Mouse (Mus musculus) lung, adult 2 months (tissue): ENCODE data around the gene Adamtsl5.

Experiments used
- CTCF ChIP-seq: fragments of 200-500 bp; IDR thresholded peaks from 2 replicates; pipeline ENCODE4 v1.5.1; 2011; ENCODE audit warnings: mild to moderate bottlenecking, low read length, control low read depth; ENCODE audit not compliant: insufficient read depth
- POLR2A ChIP-seq: fragments of 200-500 bp; IDR thresholded peaks from 2 replicates; pipeline ENCODE4 v1.6.1; 2011; ENCODE audit warnings: low read depth, mild to moderate bottlenecking, control low read depth, low read length, borderline replicate concordance; ENCODE audit errors: extremely low read depth

DNA sequence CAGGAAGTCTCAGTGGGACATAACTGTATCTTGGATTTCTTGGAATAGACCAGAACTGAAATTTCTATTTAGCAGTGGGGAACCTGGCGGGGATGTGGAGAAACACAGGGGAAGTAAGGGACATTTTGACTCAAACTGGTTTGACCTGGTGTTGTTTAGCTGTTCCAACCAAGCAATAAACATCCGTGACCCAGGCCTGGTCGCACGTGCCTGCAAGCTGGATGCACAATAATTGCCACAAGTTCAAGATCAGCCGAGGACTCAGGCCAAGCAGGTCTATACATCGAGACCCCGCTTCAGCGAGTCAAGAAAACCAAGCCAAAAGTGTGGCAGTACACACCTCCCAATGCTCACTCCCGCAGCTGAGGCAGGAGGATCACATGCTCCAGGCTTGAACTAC lies 23.8 kb upstream of the Adamtsl5 start:
- TF ChIP-seq CTCF (no peak), POLR2A (no peak)
